Mouse (Mus musculus): ENCODE results near the gene Wnt4.

- no peak for TF ChIP-seq CTCF (IDR thresholded peaks at IDR 0.05; ENCODE audit: low read depth, low read length)
- no peak for TF ChIP-seq POLR2A (IDR thresholded peaks at IDR 0.05; ENCODE audit: borderline replicate concordance, low read depth, low read length)
These were observed 9.9 kb downstream of the Wnt4 start for GRCm38 (mm10) chr4:137287206-137287605.

Data from bone marrow macrophage, adult 2 months (primary cell).